Mouse (Mus musculus) embryo, embryonic 11 days (tissue): ENCODE results near the gene Per1.
A peak's percentile ranks its signal among the peaks of the same experiment; 100 is the strongest.

ENCODE experiments used
- DNase-seq: peaks from one replicate; pipeline ENCODE4 v3.0.0-alpha.2; 2015

Gene Per1

GRCm38 (mm10) chr11:69117737-69118695 lies 23.0 kb downstream of the Per1 start:
- peak; percentile 76 for DNase-seq

GRCm38 (mm10) chr11:69118765-69119164 lies 23.7 kb downstream of the Per1 start:
- peak; percentile 86 for DNase-seq

GRCm38 (mm10) chr11:69119446-69120155 lies 24.6 kb downstream of the Per1 start:
- peak; percentile 4 for DNase-seq

GRCm38 (mm10) chr11:69120221-69121000 lies 25.4 kb downstream of the Per1 start, which contains the start of gene Hes7:
Gene Hes7, plus strand, starts transcription at chr11:69120404.
- peak; percentile 83 for DNase-seq

GRCm38 (mm10) chr11:69121001-69121740 lies 26.2 kb downstream of the Per1 start:
- DNase-seq = peak; percentile 53

GRCm38 (mm10) chr11:69121741-69122335 lies 26.8 kb downstream of the Per1 start:
- DNase-seq = peak; percentile 75

- peak; percentile 94 for DNase-seq
Measured at GRCm38 (mm10) chr11:69122336-69122951, 27.4 kb downstream of the Per1 start, which contains the start of gene 9130213A22Rik. Gene 9130213A22Rik, minus strand, starts transcription at chr11:69122589.

GRCm38 (mm10) chr11:69123056-69123692 lies 28.2 kb downstream of the Per1 start:
- peak; percentile 91 for DNase-seq

GRCm38 (mm10) chr11:69123693-69124497 lies 28.9 kb downstream of the Per1 start:
- DNase-seq = peak; percentile 92

- DNase-seq = peak; percentile 88
Measured at GRCm38 (mm10) chr11:69124498-69124847, 29.5 kb downstream of the Per1 start.

- peak; percentile 90 for DNase-seq
Measured at GRCm38 (mm10) chr11:69125041-69125851, 30.2 kb downstream of the Per1 start.

- no peak for DNase-seq
Measured at GRCm38 (mm10) chr11:69125852-69125918, 30.7 kb downstream of the Per1 start, which contains the start of gene Aloxe3. Gene Aloxe3, plus strand, starts transcription at chr11:69125896.

- DNase-seq = peak; percentile 35
Measured at GRCm38 (mm10) chr11:69125919-69126705, 31.1 kb downstream of the Per1 start.

- no peak for DNase-seq
Measured at GRCm38 (mm10) chr11:69126706-69127095, 31.7 kb downstream of the Per1 start.

GRCm38 (mm10) chr11:69128426-69129122 lies 33.6 kb downstream of the Per1 start:
- DNase-seq = no peak

- DNase-seq = no peak
Measured at GRCm38 (mm10) chr11:69133566-69133922, 38.5 kb downstream of the Per1 start.

- DNase-seq = peak; percentile 71
Measured at GRCm38 (mm10) chr11:69133923-69134621, 39.1 kb downstream of the Per1 start.

- no peak for DNase-seq
Measured at GRCm38 (mm10) chr11:69134622-69134968, 39.6 kb downstream of the Per1 start.
